Mouse (Mus musculus): ENCODE data around the gene Neurl4. TPM values are rescaled to one million over a fixed set of nuclear protein-coding genes. Genes with fewer than 3 reads are reported as not detected.
A peak's percentile ranks its signal among the peaks of the same experiment; 100 is the strongest.

Neurl4 gene
- total RNA-seq, 2 experiments from 2014 or later = 25.2 to 33.5 TPM

GRCm38 (mm10) chr11:69956218-69956617, 55.3 kb downstream of the Neurl4 start:
- Histone ChIP-seq H3K4me3 (no peak overlapping the region), H3K27ac (no peak overlapping the region)
- peak; percentile 29; the same call in 1 of the 2 replicates for TF ChIP-seq CTCF (IDR thresholded peaks at IDR 0.05)
- DNase-seq = no peak
- intact Hi-C loops (cut with DNase I) = no loop called here

- no peak overlapping the region for H3K4me3 ChIP-seq
- no peak for DNase-seq
- H3K27ac ChIP-seq = no peak overlapping the region
- intact Hi-C loops (cut with DNase I) = no loop called here
- TF ChIP-seq CTCF (IDR thresholded peaks at IDR 0.05) = peak; percentile 47
Measured at GRCm38 (mm10) chr11:69960616-69961015, 59.7 kb downstream of the Neurl4 start.

GRCm38 (mm10) chr11:69961841-69962240, 61.0 kb downstream of the Neurl4 start:
- intact Hi-C loops (cut with DNase I) = no loop called here
- no peak overlapping the region for H3K27ac ChIP-seq
- no peak for TF ChIP-seq CTCF (IDR thresholded peaks at IDR 0.05)
- no peak overlapping the region for H3K4me3 ChIP-seq
- no peak for DNase-seq

Small RNAs within 50 kb of the gene (microRNA-seq; reads per million reads assigned to microRNA genes)
- not detected for gene Mir6924

Other genes starting within 250 kb of the Neurl4 start
- gene Sox15, start 245.8 kb upstream of the Neurl4 start, total RNA-seq (2021) = not detected
- gene Mpdu1, start 238.4 kb upstream of the Neurl4 start, total RNA-seq (2021) = 1 to 10 TPM; 8.6 to 9.7 TPM
- 1 to 10 TPM; 1.7 to 3.2 TPM for gene Cd68, start 234.9 kb upstream of the Neurl4 start, total RNA-seq (2021)
- gene Eif4a1, start 228.6 kb upstream of the Neurl4 start, total RNA-seq (2021) = 10 to 100 TPM; 98.0 to 98.5 TPM
- gene Senp3, start 219.0 kb upstream of the Neurl4 start, total RNA-seq (2021) = 10 to 100 TPM; 25.4 to 28.1 TPM
- gene Tnfsf13, start 215.3 kb upstream of the Neurl4 start, total RNA-seq (2021) = 1 to 10 TPM in 1 of 2 experiments, under 1 TPM in 1; 0.64 to 1.1 TPM
- gene Tnfsf12, start 205.2 kb upstream of the Neurl4 start, total RNA-seq (2021) = 10 to 100 TPM in 1 of 2 experiments, 1 to 10 TPM in 1; 6.5 to 10.6 TPM
- 1 to 10 TPM; 1.2 to 1.9 TPM for gene Tnfsfm13, start 205.0 kb upstream of the Neurl4 start, total RNA-seq (2021)
- gene Polr2a, start 142.4 kb upstream of the Neurl4 start, total RNA-seq (2021) = 10 to 100 TPM; 26.9 to 35.4 TPM
- not detected for gene Slc35g3, start 139.1 kb upstream of the Neurl4 start, total RNA-seq (2021)
- 10 to 100 TPM; 29.3 to 35.9 TPM for gene Zbtb4, start 135.2 kb upstream of the Neurl4 start, total RNA-seq (2021)
- 10 to 100 TPM; 23.2 to 26.3 TPM for gene Chrnb1, start 105.1 kb upstream of the Neurl4 start, total RNA-seq (2021)
- gene Fgf11, start 99.2 kb upstream of the Neurl4 start, total RNA-seq (2021) = 1 to 10 TPM; 3.9 to 4.7 TPM
- gene Tmem102, start 95.4 kb upstream of the Neurl4 start, total RNA-seq (2021) = under 1 TPM; 0.20 to 0.41 TPM
- gene Gm39566, start 85.8 kb upstream of the Neurl4 start, total RNA-seq (2021) = not detected
- gene Spem2, start 82.6 kb upstream of the Neurl4 start, total RNA-seq (2021) = not detected
- gene Spem1, start 78.9 kb upstream of the Neurl4 start, total RNA-seq (2021) = not detected
- gene Nlgn2, start 63.3 kb upstream of the Neurl4 start, total RNA-seq (2021) = 1 to 10 TPM; 2.3 to 2.7 TPM
- 100 to 1,000 TPM; 144 to 165 TPM for gene Tmem256, start 62.6 kb upstream of the Neurl4 start, total RNA-seq (2021)
- 10 to 100 TPM in 1 of 2 experiments, 1 to 10 TPM in 1; 9.6 to 13.0 TPM for gene Plscr3, start 54.7 kb upstream of the Neurl4 start, total RNA-seq (2021)
- gene Tnk1, start 42.3 kb upstream of the Neurl4 start, total RNA-seq (2021) = under 1 TPM in 1 of 2 experiments, not detected in 1; 0.11 TPM
- not detected for gene Tmem95, start 23.1 kb upstream of the Neurl4 start, total RNA-seq (2021)
- gene Kctd11, start 19.7 kb upstream of the Neurl4 start, total RNA-seq (2021) = 1 to 10 TPM; 1.3 to 1.7 TPM
- gene Acap1, start 5.5 kb upstream of the Neurl4 start, total RNA-seq (2021) = under 1 TPM in 1 of 2 experiments, not detected in 1; 0.08 TPM
- under 1 TPM in 1 of 2 experiments, not detected in 1; 0.33 TPM for gene 2810408A11Rik, start 85 bp upstream of the Neurl4 start, total RNA-seq (2021)
- 10 to 100 TPM; 47.1 to 49.6 TPM for gene Gps2, start 12.8 kb downstream of the Neurl4 start, total RNA-seq (2021)
- gene Eif5a, start 20.9 kb downstream of the Neurl4 start, total RNA-seq (2021) = 100 to 1,000 TPM; 413 to 433 TPM
- 10 to 100 TPM in 1 of 2 experiments, 1 to 10 TPM in 1; 8.0 to 16.5 TPM for gene Ybx2, start 34.7 kb downstream of the Neurl4 start, total RNA-seq (2021)
- 100 to 1,000 TPM; 494 to 503 TPM for gene Slc2a4, start 47.1 kb downstream of the Neurl4 start, total RNA-seq (2021)
- gene Cldn7, start 63.7 kb downstream of the Neurl4 start, total RNA-seq (2021) = not detected
- gene Ctdnep1, start 80.1 kb downstream of the Neurl4 start, total RNA-seq (2021) = 100 to 1,000 TPM; 217 to 261 TPM
- 10 to 100 TPM; 33.0 to 45.2 TPM for gene Elp5, start 81.4 kb downstream of the Neurl4 start, total RNA-seq (2021)
- gene Gabarap, start 90.1 kb downstream of the Neurl4 start, total RNA-seq (2021) = 100 to 1,000 TPM; 194 to 232 TPM
- 10 to 100 TPM; 19.2 to 21.8 TPM for gene Phf23, start 94.7 kb downstream of the Neurl4 start, total RNA-seq (2021)
- gene Dvl2, start 99.5 kb downstream of the Neurl4 start, total RNA-seq (2021) = 1 to 10 TPM; 3.6 to 5.0 TPM
- 100 to 1,000 TPM; 266 to 502 TPM for gene Acadvl, start 114.3 kb downstream of the Neurl4 start, total RNA-seq (2021)
- 1 to 10 TPM; 3.2 to 5.2 TPM for gene Dlg4, start 115.9 kb downstream of the Neurl4 start, total RNA-seq (2021)
- gene Asgr1, start 153.0 kb downstream of the Neurl4 start, total RNA-seq (2021) = not detected
- gene Asgr2, start 191.6 kb downstream of the Neurl4 start, total RNA-seq (2021) = under 1 TPM; 0.22 to 0.31 TPM
- 1 to 10 TPM in 1 of 2 experiments, under 1 TPM in 1; 0.94 to 3.3 TPM for gene Mgl2, start 229.3 kb downstream of the Neurl4 start, total RNA-seq (2021)

Data from gastrocnemius, adult 2 months (tissue).